Mouse (Mus musculus): ENCODE measurements around the gene Defb39.

The Defb39 gene

GRCm38 (mm10) chr8:19064710-19065109 lies at the start of gene Defb39:
Defb39 (minus strand) TSS chr8:19064810.
- no peak for DNase-seq (ENCODE audit: low spot score)

GRCm38 (mm10) chr8:19066013-19066412 lies 1.4 kb upstream of the Defb39 start:
- no peak for DNase-seq (ENCODE audit: low spot score)

- DNase-seq (ENCODE audit: low spot score), result no peak
These were observed 1.7 kb downstream of the Defb39 start for GRCm38 (mm10) chr8:19062891-19063290.

GRCm38 (mm10) chr8:19045242-19045641 lies 19.4 kb downstream of the Defb39 start:
- DNase-seq (ENCODE audit: low spot score), result no peak

GRCm38 (mm10) chr8:19026466-19026865 lies 38.1 kb downstream of the Defb39 start, which contains the start of gene Defb38:
Defb38 (minus strand) TSS chr8:19026566.
- DNase-seq (ENCODE audit: low spot score), result no peak
